Mouse (Mus musculus) ovary, adult 10 weeks (tissue): ENCODE measurements around the gene Ccnt2. TPM values are rescaled to one million over a fixed set of nuclear protein-coding genes. Genes with fewer than 3 reads are reported as not detected.

Source experiments
- polyA plus RNA-seq: library from polyadenylated mRNA; stranded (reverse); fragments of 350-450 nt; fragmentation: Illumina TruSeq; extraction: RNeasy Lipid Tissue Mini Kit (QIAGEN cat#74804); gene quantifications from one replicate; pipeline ENCODE4 v1.2.3, GENCODE M21; 2014

Ccnt2 gene
- 61.7 TPM for polyA plus RNA-seq

GRCm38 (mm10) chr1:127773803-127774500 lies at the start of gene Ccnt2:
TSS of gene Ccnt2 (plus strand) at chr1:127774164.

GRCm38 (mm10) chr1:127729096-127729495 lies 44.9 kb upstream of the Ccnt2 start, which contains the start of gene Acmsd:
TSS of gene Acmsd (plus strand) at chr1:127729413.

GRCm38 (mm10) chr1:127854486-127855222 lies 80.7 kb downstream of the Ccnt2 start, which contains the start of gene Map3k19:
TSS of gene Map3k19 (minus strand) at chr1:127855031.

Other genes starting within 250 kb of the Ccnt2 start
- gene Tmem163, start 94.6 kb upstream of the Ccnt2 start, polyA plus RNA-seq, result not detected
- not detected for gene Acmsd, start 44.8 kb upstream of the Ccnt2 start, polyA plus RNA-seq
- gene Map3k19, start 80.9 kb downstream of the Ccnt2 start, polyA plus RNA-seq, result 1.7 TPM
- gene Rab3gap1, start 94.6 kb downstream of the Ccnt2 start, polyA plus RNA-seq, result 56.1 TPM